Mouse (Mus musculus) frontal cortex, postnatal 10 days (tissue): ENCODE results near the gene Cd101.
A peak's percentile ranks its signal among the peaks of the same experiment; 100 is the strongest.

ENCODE experiments used
- DNase-seq, 2 experiments: peaks; one replicate each; pipeline ENCODE4 v3.0.0; 2022; ENCODE audit warnings: low spot score in 2 of 2, mixed read lengths in 1 of 2

Gene Cd101

GRCm38 (mm10) chr3:101041997-101042396 is 12.6 kb upstream of the Cd101 start:
- no peak for DNase-seq

GRCm38 (mm10) chr3:101037984-101038545 is 8.7 kb upstream of the Cd101 start:
- no peak for DNase-seq

DNA sequence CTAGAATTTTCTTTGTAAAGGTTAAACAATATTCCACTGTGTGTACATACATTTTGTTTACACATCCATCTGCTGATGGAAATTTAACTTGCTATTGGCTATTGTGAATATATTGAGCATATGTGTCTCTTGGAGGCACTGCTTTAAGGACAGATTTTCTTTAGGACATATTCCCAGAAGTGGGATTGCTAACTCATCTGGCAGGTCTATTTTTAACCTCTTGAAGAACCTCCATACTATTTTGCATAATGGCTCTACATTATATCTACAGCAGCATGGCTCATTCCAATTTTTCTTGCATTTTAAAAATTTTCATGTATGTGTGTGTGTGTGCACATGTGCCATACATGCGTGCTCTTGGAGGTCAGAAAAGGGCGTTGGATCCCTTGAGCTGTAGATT is 6.6 kb upstream of the Cd101 start:
- DNase-seq, result no peak

- no peak for DNase-seq
These were observed 5.2 kb upstream of the Cd101 start for GRCm38 (mm10) chr3:101034509-101034908.

DNA sequence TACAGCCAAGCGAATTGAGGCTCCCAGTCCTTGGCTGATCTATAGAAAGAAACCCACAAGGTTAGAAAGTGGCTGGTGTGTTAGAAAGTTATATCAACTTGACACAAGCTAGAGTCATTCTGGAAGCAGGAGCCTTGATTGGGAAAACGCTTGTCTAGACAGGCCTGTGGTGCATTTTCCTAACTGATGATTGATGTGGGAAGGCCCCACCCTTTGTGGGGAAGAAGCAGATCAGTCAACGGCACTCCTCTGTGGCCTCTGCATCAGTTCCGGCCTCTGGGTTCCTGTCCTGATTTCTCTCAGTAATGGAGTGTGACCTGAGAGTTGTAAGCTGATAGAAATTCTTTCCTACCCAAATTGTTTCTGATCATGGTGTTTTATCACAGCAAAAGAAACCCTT is 4.3 kb upstream of the Cd101 start:
- DNase-seq, result no peak

DNA sequence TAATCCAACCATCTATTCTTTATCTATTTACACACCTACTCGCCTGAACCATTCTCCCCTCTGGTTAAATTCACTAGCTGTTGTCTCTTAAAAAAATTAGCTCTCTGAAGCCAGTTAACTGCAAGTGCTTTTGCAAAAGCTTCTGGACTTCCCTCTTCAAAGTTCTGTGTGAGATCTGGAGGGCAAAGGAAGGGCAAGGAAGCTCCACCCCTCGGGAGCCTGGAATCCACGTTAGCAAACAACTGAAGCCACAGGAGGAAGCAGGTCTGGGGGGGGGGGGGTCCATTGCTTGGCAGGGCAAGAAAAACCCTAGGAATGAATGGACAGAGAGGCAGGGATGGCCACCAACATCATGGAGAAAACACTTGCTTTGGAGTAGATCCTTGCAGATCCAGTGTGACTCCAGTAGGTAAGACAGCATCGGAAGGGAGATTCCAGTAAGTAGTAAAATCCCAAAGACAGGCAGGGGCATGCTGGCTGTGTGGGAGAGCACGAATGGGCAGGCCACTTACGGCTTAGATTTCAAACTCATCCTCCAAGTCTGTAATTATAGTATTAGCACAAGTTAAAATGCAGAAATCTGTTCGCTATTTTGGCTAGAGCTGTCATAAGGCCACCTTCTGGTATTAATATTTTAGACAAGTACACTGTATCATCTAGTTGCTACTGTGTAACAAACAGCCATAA is 2.2 kb upstream of the Cd101 start:
- no peak for DNase-seq

DNA sequence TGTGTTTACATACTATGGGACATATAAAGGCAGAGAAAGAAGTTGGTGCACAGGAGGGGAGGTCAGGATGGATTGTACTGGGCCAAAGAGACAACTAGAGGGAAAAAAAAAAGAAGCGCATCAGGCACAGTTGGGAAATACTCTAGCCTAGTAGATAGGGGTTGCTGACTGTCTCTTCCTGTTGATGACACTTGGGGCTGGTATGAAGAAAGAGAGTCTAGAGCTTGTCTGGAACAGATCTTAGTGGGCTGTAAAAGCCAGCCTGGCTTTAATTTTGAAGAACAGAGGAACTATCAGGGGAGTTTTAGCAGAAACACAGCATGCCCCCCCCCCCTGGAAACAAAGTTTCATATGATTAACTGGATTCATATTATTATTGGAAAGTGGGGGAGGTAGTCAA is 1.3 kb upstream of the Cd101 start:
- DNase-seq, result no peak

GRCm38 (mm10) chr3:101026741-101027140 is 2.6 kb downstream of the Cd101 start:
- DNase-seq, result no peak

DNA sequence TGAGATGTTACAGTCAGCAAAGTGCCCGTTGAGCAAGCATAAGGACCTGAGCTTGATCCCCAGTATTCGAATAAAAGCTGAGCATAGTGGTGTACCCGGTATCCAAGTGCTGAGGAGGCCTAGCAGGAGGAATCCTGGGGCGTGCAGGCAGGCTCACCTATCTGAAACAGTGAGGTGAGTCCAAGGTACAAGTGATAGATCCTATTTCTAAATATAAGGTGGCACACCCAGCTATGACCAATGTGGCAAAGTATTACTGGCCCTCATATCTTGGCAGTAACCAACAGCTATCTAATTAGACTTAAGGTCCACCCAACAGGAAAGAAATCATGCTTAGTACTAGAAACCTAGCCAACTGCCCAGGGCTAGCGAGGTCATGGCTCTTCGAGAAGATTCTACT is 6.4 kb downstream of the Cd101 start:
- DNase-seq, result no peak

DNA sequence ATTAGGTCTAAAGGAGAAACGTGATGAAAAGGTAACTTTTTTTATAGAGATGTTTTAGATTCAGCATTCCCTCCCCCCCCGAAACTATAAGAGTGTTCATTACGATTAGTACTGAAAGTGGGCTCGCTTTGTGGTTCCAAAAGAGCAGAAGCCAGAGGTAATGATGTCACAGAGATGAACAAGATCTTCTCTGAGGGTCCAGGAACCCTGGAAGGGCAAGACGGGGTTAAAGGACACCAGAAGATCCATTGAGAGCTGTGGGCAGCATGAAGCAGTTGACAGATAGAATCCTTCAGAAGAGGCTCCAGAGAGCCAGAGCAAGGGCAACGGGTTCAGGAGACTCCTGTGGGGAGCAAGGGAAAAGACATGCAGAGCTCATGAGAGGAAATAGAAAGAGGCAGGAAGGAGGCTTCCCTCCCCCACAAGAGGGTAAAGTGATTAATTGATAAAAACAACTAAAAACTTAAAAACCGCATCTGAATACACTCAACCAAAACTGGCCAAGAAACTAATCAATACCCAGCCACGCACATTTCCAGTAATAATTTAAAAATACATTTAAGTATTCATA is 7.8 kb downstream of the Cd101 start:
- DNase-seq, result no peak

DNA sequence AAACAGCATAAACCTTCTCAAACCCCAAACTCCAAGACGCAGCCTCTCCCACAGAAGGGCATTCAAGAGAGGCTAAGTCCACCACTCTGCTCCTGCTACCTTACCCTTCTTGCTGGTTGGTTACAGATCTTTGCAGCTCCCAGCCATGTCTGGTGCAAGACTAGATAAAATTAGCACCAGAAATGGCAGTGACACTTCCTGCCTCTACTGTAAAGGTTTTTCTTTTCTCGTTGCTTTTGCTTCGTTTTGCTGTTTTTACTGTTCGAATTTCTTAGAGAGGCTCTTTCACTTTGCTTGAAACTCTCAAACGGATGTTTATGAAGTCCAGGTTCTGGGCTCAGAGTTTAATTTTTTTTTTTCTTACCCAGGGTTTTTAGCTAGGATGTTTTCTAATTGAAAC is 8.3 kb downstream of the Cd101 start:
- no peak for DNase-seq

DNA sequence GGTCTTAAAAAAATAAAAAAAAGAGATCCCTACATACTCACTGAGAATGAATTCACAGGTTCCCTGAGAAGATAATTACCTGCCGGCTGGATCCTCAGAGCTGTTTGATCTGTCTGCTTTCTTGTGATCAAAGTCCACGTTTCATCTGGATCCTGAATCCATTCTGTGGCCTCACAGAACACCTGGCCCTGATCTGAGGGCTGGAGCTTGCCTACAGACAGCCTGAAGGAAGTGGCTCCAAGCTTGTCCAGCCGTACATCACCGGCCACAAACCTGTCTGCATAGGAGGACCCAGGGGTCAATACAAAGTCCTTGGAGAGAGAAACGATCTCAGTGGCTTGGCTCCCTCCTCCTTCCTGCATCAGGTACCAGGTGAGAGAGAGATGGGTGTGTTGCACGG is 10.9 kb downstream of the Cd101 start:
- DNase-seq, result no peak

DNA sequence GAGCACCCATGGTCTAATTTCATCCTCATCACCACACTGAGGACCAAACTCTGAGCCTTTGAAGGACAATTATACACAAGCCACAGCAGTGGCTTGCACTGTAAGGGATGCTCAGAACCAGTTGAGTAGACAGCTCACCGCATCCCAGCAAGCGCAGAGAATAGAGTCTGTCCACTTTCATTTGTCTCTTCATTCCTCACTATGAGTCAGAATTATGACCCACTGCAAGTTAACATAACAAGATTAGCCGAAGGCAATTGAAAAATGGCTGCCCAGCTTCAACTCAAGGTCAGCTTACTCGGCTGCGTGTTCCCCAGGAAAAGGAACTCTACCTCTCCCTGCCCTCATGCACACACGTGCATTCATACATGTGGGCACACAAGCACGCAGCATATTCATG is 13.3 kb downstream of the Cd101 start:
- no peak for DNase-seq

DNA sequence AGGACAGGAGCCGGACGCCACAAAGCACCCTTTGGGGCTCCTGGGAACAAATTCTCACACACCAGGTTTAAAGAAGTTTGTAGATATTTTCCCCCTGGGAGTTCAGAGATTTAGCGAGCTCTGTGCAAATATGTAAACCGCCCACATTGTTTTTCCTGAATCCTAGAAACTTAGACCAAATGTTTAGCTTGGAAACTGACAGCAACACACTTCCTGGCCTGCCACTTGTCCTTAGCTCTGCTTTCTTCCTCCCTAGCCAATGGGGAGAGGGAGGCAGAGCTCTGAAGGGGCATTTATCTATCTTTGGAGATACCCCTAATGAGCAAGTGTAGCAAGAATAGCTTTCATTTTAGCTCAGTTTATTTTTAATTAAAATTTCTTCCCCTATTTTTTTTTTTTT is 14.1 kb downstream of the Cd101 start:
- no peak for DNase-seq

- no peak for DNase-seq
These were observed 15.8 kb downstream of the Cd101 start for GRCm38 (mm10) chr3:101013536-101013935.

DNA sequence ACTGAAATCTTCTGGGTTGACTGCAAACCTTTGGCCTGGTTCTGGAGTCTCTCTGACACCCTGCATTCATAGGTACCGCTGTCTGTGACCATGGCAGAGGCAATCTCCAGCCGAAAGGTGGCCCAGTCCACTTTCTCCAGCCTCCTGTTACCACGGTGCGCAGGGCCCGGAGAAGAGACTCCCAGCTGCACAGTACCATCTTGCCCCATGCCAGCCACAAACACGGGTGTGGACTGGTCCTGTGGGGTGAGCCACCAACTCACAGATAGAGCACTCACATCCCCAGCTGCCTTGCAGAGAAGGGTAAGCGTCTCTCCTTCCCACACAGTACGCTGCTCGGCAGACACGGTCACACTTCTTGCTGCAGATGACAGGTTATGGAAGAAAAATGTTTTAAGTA is 16.4 kb downstream of the Cd101 start:
- DNase-seq, result no peak

DNA sequence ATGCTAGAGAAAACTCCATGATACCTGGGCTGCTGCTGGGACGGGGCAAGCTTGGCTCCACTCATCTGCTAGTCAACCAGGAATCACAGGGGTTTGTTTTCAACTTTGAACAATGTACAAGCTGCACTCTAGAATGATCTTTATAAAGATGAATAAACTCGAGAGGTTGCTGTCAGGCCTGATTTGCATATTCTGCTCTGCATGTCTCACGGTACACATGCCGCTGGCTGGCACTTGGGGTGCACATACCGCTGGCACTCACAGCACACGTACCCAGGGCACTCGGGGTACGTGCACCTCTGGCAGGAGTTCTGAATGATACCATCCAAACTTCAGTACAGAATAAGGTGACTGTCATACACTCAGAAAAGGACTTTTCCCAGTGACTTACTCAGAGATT is 16.8 kb downstream of the Cd101 start:
- no peak for DNase-seq

DNA sequence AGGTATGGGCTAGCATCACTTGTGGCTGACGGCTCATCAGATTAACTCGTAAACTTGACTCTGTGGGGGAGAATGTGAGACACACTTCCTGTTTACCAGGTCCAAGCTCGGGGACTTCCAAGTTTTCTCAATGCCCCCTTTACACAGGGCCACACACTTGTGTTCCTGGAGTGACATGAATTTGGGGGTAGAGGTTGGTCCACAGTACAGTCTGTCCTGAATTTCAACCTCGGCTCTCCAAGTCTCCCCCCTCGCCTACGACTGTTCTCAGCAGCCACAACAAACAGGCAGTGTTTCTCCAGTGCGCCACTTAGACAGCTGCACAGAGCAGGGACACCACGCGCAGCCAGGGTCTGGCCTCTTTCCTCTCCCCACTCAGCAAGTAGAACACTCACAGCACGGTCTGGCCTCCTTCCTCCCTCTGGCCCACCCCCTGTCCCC is 17.2 kb downstream of the Cd101 start:
- DNase-seq, result peak; percentile 32 to 65

DNA sequence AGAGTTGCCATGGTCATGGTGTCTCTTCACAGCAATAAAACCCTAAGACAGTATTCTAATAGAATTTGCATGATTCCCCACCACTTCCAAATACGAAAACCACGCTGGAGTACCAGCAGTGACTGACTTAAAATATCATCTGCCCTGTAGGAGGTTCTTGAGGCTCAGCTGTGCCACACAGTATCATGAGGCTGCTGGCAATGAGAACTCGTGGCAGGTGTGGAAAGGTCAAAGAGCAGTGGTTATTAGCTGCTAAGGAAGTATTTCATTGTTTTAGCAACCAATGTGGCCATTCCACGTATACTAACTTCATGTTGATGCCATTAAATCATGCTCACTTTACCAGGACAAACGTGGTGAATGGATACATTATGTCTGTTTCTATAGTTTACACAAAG is 18.2 kb downstream of the Cd101 start:
- DNase-seq, result no peak

DNA sequence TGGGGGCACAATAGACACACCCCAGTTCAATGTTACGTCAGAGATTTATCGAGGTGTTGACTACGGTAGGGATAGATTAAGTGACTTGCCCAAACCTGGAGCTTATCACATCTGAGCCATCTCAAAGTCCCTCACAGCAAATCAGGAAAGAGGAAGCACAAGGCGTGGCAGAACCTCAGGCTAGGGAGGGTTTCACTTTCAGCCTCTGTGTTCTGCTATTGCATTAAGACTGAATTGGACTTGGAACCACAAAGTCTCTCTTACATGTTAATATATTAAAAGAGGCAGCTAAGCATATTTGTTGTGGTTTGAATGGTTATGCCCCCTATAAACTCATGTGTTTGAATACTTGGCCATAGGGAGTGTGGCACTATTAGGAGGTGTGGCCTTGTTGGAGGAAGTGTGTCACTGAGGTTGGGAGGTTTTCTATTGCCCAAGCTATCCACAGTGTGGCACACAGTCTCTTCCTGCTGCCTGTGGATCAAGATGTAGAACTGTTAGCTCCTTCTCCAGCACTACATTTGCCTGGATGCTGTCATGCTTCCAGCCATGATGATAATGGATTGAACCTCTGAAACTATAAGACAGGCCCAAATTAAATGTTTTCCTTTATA is 18.7 kb downstream of the Cd101 start:
- no peak for DNase-seq

GRCm38 (mm10) chr3:101007112-101007782 is 22.1 kb downstream of the Cd101 start:
- no peak for DNase-seq

DNA sequence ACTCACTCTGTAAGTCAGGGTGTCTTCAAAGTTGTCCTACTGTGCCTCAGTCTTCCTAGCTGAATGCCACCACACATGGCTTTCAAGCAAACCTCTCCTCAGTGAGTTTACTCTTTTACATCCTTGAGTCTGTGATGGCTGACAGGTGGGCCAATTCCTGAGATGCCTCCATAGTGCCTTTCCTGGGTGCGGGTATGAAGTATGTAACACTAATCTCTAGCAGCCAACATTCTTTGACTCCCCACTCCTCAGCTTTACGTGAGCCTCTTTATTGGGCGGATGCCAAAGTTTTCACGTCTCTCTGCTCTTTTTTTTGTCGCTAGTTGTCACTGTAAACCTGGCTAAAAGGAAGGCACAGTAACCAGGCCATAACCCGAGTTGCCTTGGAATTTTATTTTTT is 24.0 kb downstream of the Cd101 start:
- no peak for DNase-seq
